Mouse (Mus musculus): ENCODE data around the gene Brox.

- TF ChIP-seq TAL1 (IDR thresholded peaks at IDR 0.05; ENCODE audit: low read length) (no peak), GATA1 (IDR thresholded peaks at IDR 0.05; ENCODE audit: low read length) (no peak)
Measured at GRCm38 (mm10) chr1:183233679-183234174, 63.3 kb downstream of the Brox start.
